Mouse (Mus musculus) kidney, postnatal 14 days (tissue): ENCODE measurements around the gene 1500009L16Rik.
A peak's percentile ranks its signal among the peaks of the same experiment; 100 is the strongest.

Experiments
- DNase-seq: peaks from one replicate; pipeline ENCODE4 v3.0.0; 2022; ENCODE audit warnings: mixed read lengths

1500009L16Rik gene

GRCm38 (mm10) chr10:83763891-83764290 is 41.2 kb downstream of the 1500009L16Rik start:
- DNase-seq, result no peak

GRCm38 (mm10) chr10:83766882-83767281 is 44.2 kb downstream of the 1500009L16Rik start:
- DNase-seq, result peak; percentile 47

- peak; percentile 73 for DNase-seq
Measured at GRCm38 (mm10) chr10:83776272-83776878, 53.7 kb downstream of the 1500009L16Rik start.

GRCm38 (mm10) chr10:83777253-83777652 is 54.6 kb downstream of the 1500009L16Rik start:
- DNase-seq, result no peak

- DNase-seq, result no peak
Measured at GRCm38 (mm10) chr10:83781854-83782253, 59.2 kb downstream of the 1500009L16Rik start.

- DNase-seq, result no peak
Measured at GRCm38 (mm10) chr10:83782371-83783120, 59.9 kb downstream of the 1500009L16Rik start.

- no peak for DNase-seq
Measured at GRCm38 (mm10) chr10:83785003-83785402, 62.3 kb downstream of the 1500009L16Rik start.

GRCm38 (mm10) chr10:83785627-83786392 is 63.1 kb downstream of the 1500009L16Rik start:
- no peak for DNase-seq

GRCm38 (mm10) chr10:83795088-83795487 is 72.4 kb downstream of the 1500009L16Rik start:
- DNase-seq, result no peak

- DNase-seq, result no peak
Measured at GRCm38 (mm10) chr10:83795500-83795899, 72.8 kb downstream of the 1500009L16Rik start.

GRCm38 (mm10) chr10:83804021-83804420 is 81.4 kb downstream of the 1500009L16Rik start:
- no peak for DNase-seq

- DNase-seq, result peak; percentile 76
Measured at GRCm38 (mm10) chr10:83805201-83805718, 82.6 kb downstream of the 1500009L16Rik start.

- peak; percentile 37 for DNase-seq
Measured at GRCm38 (mm10) chr10:83807251-83807650, 84.6 kb downstream of the 1500009L16Rik start.
